Mouse (Mus musculus) heart, embryonic 12.5 days (tissue): ENCODE data around the gene Gm20425. TPM values are rescaled to one million over a fixed set of nuclear protein-coding genes. Genes with fewer than 3 reads are reported as not detected.

Source experiments
- ATAC-seq: fragments of 200-750 bp; cut with Nextera tagmentation; 2 replicates; pipeline ENCODE4 v1.8.0; 2017; ENCODE audit warnings: moderate TSS enrichment, moderate library complexity; ENCODE audit not compliant: insufficient number of reproducible peaks, low FRiP score
- H3K27ac ChIP-seq: fragments of 300-500 bp; sonication (generic); 2 replicates; pipeline ENCODE4 v1.5.1; 2016; ENCODE audit warnings: mild to moderate bottlenecking, moderate library complexity; ENCODE audit not compliant: poor library complexity, severe bottlenecking
- H3K27me3 ChIP-seq: fragments of 300-500 bp; sonication (generic); replicated peaks from 2 replicates; pipeline ENCODE4 v1.6.1; 2016; ENCODE audit warnings: mild to moderate bottlenecking, moderate library complexity
- H3K36me3 ChIP-seq: fragments of 300-500 bp; sonication (generic); 2 replicates; pipeline ENCODE4 v1.6.1; 2016; ENCODE audit warnings: mild to moderate bottlenecking, moderate library complexity
- H3K4me1 ChIP-seq: fragments of 300-500 bp; sonication (generic); replicated peaks from 2 replicates; pipeline ENCODE4 v1.6.1; 2016; ENCODE audit warnings: mild to moderate bottlenecking
- H3K4me2 ChIP-seq: fragments of 300-500 bp; sonication (generic); 2 replicates; pipeline ENCODE4 v1.6.1; 2016; ENCODE audit warnings: mild to moderate bottlenecking, moderate library complexity
- H3K4me3 ChIP-seq: fragments of 300-500 bp; sonication (generic); 2 replicates; pipeline ENCODE4 v1.5.1; 2016; ENCODE audit warnings: mild to moderate bottlenecking
- H3K9ac ChIP-seq: fragments of 300-500 bp; sonication (generic); 2 replicates; pipeline ENCODE4 v1.6.1; 2016; ENCODE audit warnings: mild to moderate bottlenecking, moderate library complexity
- H3K9me3 ChIP-seq: fragments of 300-500 bp; sonication (generic); replicated peaks from 2 replicates; pipeline ENCODE4 v1.6.1; 2016; ENCODE audit warnings: mild to moderate bottlenecking, moderate library complexity
- WGBS: fragments of 180-500 bp; shearing (Covaris S2); methylation state at CpG from one replicate; pipeline ENCODE4 v1.1.7; 2016; 5-methylcytosine and 5-hydroxymethylcytosine counted together
- polyA plus RNA-seq: library from polyadenylated mRNA; unstranded; fragments of >200 nt; fragmentation: Nextera tagmentation; extraction: Ambion mirVana; gene quantifications from 2 replicates; pipeline ENCODE4 v1.2.1, GENCODE M21; 2016

The Gm20425 gene
- polyA plus RNA-seq = 7.0 TPM in 2 replicates

DNA sequence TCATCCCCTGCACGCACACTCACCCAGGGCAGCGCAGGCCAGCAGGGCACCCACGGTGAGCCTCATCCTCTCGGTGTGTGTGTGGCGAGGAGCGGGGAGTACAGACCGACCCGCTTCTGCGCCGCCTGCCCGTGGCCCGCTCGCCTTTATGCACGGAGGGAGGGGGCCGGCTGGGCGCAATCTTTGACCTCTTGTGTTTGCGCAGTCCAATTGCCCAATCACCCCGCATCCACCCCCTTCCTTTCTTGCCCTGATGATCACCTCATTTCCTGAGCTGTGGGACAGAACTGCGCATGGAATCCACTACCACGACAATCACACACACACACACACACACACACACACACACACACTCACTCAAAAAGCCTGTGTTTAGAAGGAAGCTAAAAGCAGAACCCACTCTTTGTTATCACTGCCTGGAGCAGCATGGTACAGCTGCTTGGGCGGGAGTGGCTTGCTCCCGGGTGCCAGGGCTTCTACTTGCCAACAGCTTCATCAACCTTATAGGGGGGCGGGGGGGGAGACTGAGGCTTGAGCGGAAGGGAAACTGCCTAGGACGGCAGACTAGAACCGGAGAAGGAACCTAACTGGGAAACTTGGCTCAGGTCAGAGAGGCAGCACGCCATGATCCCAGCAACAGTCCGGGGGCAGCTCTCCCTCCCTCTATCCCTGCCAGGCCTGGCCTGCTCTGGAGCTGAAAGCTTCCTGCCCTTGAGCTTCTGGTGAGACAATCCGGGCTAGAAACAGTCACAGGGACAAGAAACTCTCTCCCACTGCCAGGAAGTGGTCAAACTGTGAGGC, at the start of gene Gm20425, which contains the start of gene Trf:
Gm20425 (minus strand) TSS at position 157 of the 801 bp plus-strand sequence.
Trf (minus strand) TSS at position 294 of the 801 bp plus-strand sequence.
- H3K27me3 ChIP-seq = no peaks in the 10 kb centered on the region
- WGBS = 38% methylated on average over 29 of the region's 29 CpGs
- peak within 1 kb of the TSS; percentile 21; the same call in 1 of the 2 replicates for H3K9ac ChIP-seq
- H3K4me2 ChIP-seq = peak within 1 kb of the TSS; percentile 54
- no peaks in the 10 kb centered on the region for H3K36me3 ChIP-seq
- H3K4me3 ChIP-seq = peak within 1 kb of the TSS; percentile 15
- no peaks in the 10 kb centered on the region for H3K9me3 ChIP-seq
- ATAC-seq = peak; percentile 63
- H3K4me1 ChIP-seq = peaks cover 12% of the 10 kb centered on the region
- H3K27ac ChIP-seq = peak within 1 kb of the TSS; percentile 72; the same call in 1 of the 2 replicates

DNA sequence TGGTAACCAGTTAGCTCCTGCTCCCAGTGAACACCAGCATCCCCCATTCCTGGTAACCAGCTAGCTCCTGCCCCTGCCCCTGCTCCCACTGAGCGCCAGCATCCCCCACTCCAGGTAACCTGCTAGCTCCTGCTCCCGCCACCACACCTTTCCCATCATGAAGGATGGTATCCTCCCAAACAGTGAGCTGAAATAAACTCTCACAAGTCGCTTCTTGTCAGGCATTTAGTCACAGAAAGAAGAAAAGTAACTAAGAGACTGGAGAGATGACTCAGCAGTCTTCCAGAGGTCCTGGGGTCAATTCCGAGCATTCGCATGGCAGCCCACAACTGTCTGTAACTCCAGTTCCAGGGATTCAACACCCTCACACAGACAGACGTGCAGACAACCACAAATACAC, 46.8 kb upstream of the Gm20425 start:
- no peak overlapping the region for H3K4me2 ChIP-seq

DNA sequence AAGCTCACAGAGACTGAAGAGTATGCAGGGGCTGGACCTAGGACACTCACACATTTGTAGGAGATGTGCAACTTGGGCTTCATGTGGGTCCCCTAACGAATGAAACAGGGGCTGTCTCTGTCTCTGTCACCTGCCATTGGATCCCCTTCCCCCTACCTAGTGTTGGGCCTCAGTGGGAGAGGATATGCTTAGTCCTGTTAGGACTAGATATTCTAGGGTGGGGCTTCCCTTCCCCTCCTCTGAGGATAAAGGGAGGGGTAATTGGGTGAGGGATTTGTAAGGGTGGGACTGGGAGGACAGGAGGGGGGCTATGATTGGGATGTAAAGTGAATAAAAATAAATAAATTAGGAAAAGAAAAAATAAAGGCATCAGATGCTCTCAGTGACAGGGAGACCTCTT, 45.6 kb upstream of the Gm20425 start:
- no peak overlapping the region for H3K4me3 ChIP-seq
- H3K9ac ChIP-seq = no peak overlapping the region
- H3K4me2 ChIP-seq = no peak overlapping the region
- H3K36me3 ChIP-seq = no peaks in the 10 kb centered on the region
- no peak overlapping the region for H3K27ac ChIP-seq
- 70% methylated on average over 1 of the region's 1 CpGs for WGBS
- no peaks in the 10 kb centered on the region for H3K9me3 ChIP-seq
- no peaks in the 10 kb centered on the region for H3K27me3 ChIP-seq
- no peaks in the 10 kb centered on the region; the same call in 1 of the 2 replicates for H3K4me1 ChIP-seq
- ATAC-seq = no peak

More for the DNA sequence above, 46.8 kb upstream of the Gm20425 start:
- no peaks in the 10 kb centered on the region for H3K27me3 ChIP-seq
- ATAC-seq = no peak
- H3K4me1 ChIP-seq = no peaks in the 10 kb centered on the region; the same call in 1 of the 2 replicates
- whole genome bisulfite sequencing = 81% methylated on average over 6 of the region's 6 CpGs
- H3K27ac ChIP-seq = no peak overlapping the region
- no peaks in the 10 kb centered on the region for H3K36me3 ChIP-seq
- H3K9ac ChIP-seq = no peak overlapping the region
- H3K4me3 ChIP-seq = no peak overlapping the region
- H3K9me3 ChIP-seq = no peaks in the 10 kb centered on the region

DNA sequence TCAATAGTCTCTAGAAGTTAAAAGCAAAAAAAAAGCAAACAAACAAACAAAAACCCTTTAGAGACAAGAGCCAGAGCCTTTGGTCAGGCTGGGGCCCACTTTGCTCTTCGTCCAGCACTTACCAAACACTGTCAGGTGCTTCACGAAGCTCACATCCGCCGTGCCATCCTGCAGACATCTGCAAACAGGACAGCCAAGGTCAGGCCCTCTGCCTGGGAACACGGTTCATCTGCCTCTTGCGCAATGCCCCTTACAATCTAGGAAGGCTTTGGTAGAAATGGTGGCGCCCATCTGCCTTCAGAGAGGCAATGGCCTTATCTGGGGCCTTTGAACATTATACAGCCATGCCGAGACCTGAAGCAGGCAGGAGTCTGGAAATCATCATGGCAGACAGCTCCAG, 44.7 kb upstream of the Gm20425 start:
- H3K4me2 ChIP-seq = no peak overlapping the region
- no peaks in the 10 kb centered on the region for H3K36me3 ChIP-seq
- H3K4me1 ChIP-seq = no peaks in the 10 kb centered on the region; the same call in 1 of the 2 replicates
- WGBS = 60% methylated on average over 8 of the region's 8 CpGs
- H3K9me3 ChIP-seq = no peaks in the 10 kb centered on the region
- no peak for ATAC-seq
- H3K9ac ChIP-seq = no peak overlapping the region
- H3K4me3 ChIP-seq = no peak overlapping the region
- no peak overlapping the region for H3K27ac ChIP-seq
- no peaks in the 10 kb centered on the region for H3K27me3 ChIP-seq

DNA sequence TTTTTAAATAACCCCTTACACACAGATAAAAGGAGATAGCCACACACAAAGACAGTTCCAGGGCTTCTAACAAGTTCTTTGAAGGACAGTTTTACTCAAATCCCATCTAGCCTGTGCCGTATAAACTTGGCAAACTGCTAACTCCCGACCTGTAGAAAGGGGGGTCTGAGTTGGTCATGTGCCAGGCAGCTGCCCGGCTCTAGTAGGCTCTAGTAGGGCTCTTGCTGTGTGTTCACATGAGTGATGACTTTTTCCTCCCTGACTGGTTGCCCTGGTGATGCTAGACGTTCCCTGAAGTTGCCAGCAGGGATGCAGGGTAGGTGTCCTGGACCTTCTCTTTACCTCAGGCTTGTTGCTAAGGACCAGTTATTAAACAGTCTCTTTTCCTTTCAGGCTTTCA, 41.0 kb upstream of the Gm20425 start:
- no peaks in the 10 kb centered on the region for H3K36me3 ChIP-seq
- no peaks in the 10 kb centered on the region for H3K27me3 ChIP-seq
- H3K9ac ChIP-seq = no peak overlapping the region
- H3K4me1 ChIP-seq = no peaks in the 10 kb centered on the region; the same call in 1 of the 2 replicates
- no peak for ATAC-seq
- H3K4me3 ChIP-seq = no peak overlapping the region
- H3K9me3 ChIP-seq = no peaks in the 10 kb centered on the region
- 48% methylated on average over 4 of the region's 4 CpGs for WGBS
- H3K27ac ChIP-seq = no peak overlapping the region
- no peak overlapping the region for H3K4me2 ChIP-seq

DNA sequence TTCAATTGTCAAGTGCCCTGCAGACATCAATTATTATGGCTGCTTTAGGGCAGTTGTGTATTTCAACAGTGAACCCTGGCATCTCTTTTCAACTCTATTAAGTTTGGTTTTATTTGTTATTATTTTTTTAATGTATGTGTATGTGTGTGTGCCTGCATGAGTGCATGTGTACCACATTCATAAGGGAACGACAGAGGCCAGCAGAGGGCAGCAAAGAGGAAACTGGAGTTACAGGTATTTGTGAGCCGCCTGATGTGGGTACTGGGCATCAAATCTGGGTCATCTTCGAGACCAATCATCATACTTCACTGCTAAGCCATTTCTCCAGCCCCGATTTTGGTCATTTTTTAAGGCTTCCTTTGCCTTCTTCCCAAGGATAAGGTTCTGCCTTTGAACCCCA, 35.7 kb upstream of the Gm20425 start:
- Histone ChIP-seq H3K4me1 (no peaks in the 10 kb centered on the region), H3K4me2 (no peak overlapping the region), H3K4me3 (no peak overlapping the region), H3K9ac (no peak overlapping the region), H3K9me3 (no peaks in the 10 kb centered on the region), H3K36me3 (no peaks in the 10 kb centered on the region), H3K27me3 (peaks cover 6% of the 10 kb centered on the region; the same call in 1 of the 2 replicates), H3K27ac (no peak overlapping the region)
- ATAC-seq = no peak
- WGBS = 89% methylated on average over 4 of the region's 4 CpGs

DNA sequence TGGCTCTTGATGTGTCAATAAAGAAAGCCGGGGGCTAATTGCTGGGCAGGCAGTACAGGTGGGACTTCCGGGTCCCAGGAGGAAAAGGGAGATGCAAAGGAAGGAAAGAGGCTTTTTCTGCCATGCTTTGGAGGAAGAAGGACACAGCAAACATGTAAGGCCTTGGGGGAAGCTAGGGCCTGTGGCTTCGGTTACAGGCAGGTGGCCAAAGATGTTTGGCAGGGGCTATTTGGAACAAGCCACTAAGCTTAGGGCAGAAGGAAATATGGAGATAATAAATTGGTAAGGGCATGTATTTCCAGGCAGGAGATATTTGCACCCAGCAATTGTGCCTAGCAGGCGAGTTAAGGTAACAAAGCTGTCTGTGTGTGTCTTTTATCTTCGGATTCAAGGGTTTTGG, 22.8 kb upstream of the Gm20425 start:
- Histone ChIP-seq H3K4me3 (no peak overlapping the region), H3K9me3 (0 out of 2 replicates have a peak, but pooled peaks cover 4% of the 10 kb centered on the region), H3K4me1 (peaks cover 7% of the 10 kb centered on the region), H3K27ac (no peak overlapping the region), H3K4me2 (no peak overlapping the region), H3K36me3 (no peaks in the 10 kb centered on the region), H3K9ac (no peak overlapping the region), H3K27me3 (0 out of 2 replicates have a peak, but pooled peaks cover 3% of the 10 kb centered on the region)
- whole genome bisulfite sequencing = 81% methylated on average over 5 of the region's 5 CpGs
- no peak for ATAC-seq

DNA sequence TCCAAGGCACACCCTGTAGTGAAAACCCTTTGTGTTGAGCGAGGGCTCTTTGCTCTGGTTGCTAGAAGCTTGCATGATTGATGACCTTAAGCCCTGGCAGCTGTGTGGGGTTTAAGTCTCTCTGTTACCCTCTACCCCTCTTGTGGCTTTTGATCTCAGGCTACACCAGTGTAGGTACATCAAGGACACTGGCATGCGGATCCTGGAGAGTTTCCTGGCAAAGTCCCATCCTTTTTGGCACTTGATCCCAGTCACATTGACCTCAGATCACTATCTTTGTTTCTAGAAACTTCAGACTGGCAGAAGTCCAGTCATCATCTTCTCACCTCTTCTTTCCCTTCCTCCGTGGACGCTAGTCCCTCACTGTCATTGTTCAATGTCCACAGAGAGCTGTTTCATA, 18.5 kb upstream of the Gm20425 start:
- Histone ChIP-seq H3K36me3 (no peaks in the 10 kb centered on the region), H3K9ac (no peak overlapping the region), H3K27ac (no peak overlapping the region), H3K4me2 (no peak overlapping the region), H3K4me1 (peaks cover 7% of the 10 kb centered on the region), H3K4me3 (no peak overlapping the region), H3K27me3 (0 out of 2 replicates have a peak, but pooled peaks cover 3% of the 10 kb centered on the region), H3K9me3 (0 out of 2 replicates have a peak, but pooled peaks cover 3% of the 10 kb centered on the region)
- 35% methylated on average over 4 of the region's 4 CpGs for WGBS
- no peak for ATAC-seq

DNA sequence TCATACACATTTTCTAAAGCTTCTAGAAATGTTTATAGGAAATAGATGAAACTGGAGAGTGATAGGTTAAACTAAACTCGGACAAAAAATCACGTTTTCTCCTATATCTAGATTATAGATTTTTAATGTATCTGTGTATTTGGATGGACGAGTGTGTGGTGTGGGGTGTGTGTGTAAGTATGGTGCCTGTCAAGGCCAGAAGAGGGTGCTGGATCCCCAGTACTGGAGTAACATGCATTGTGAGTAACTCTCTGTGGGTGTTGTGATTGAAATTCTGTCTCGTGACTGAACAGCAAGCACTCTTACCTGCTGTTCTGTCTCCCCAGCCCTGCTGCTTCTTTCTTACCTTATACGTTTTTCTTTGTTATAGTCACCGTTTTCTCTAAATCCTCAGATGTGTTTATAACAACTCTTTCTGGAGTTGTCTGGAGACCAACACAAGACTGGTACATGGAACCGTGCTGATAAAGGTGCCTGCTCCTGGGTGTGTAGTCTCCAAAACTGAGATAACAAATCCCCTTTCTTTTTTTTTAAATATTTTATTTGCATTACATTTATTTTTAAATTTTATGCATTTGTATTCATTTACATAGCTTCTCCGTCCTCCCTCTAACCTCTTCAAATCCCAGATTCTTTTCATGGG, 16.5 kb upstream of the Gm20425 start:
- 72% methylated on average over 8 of the region's 8 CpGs for WGBS
- Histone ChIP-seq H3K27ac (no peak overlapping the region), H3K36me3 (no peaks in the 10 kb centered on the region), H3K9ac (no peak overlapping the region), H3K9me3 (no peaks in the 10 kb centered on the region), H3K4me3 (no peak overlapping the region), H3K4me2 (no peak overlapping the region), H3K27me3 (0 out of 2 replicates have a peak, but pooled peaks cover 3% of the 10 kb centered on the region), H3K4me1 (peaks cover 7% of the 10 kb centered on the region)
- ATAC-seq = no peak

DNA sequence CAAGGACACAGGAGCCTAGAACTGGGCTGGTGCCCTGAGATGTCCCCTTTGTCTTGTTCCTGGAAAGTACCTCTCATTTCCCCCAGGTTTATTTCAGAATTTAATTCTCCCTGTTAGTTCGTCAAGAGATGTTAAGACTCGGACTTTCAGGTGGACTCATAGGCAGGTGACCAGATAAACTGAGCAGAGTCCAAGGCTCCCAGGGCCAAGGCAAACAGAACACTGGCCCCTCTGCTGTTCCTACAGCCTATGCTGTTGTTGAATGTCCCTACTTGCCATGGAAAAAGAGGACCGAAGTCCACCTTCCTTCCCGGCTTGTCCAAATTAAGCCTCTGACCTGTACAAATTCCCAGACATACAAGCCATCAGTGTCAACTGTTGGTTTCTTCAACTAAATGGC, 13.5 kb upstream of the Gm20425 start:
- no peak overlapping the region for H3K4me2 ChIP-seq
- H3K4me3 ChIP-seq = no peak overlapping the region
- no peaks in the 10 kb centered on the region for H3K9me3 ChIP-seq
- ATAC-seq = no peak
- no peak overlapping the region for H3K27ac ChIP-seq
- no peaks in the 10 kb centered on the region for H3K27me3 ChIP-seq
- 86% methylated on average over 4 of the region's 4 CpGs for WGBS
- H3K4me1 ChIP-seq = peaks cover 4% of the 10 kb centered on the region
- no peak overlapping the region for H3K9ac ChIP-seq
- no peaks in the 10 kb centered on the region for H3K36me3 ChIP-seq

DNA sequence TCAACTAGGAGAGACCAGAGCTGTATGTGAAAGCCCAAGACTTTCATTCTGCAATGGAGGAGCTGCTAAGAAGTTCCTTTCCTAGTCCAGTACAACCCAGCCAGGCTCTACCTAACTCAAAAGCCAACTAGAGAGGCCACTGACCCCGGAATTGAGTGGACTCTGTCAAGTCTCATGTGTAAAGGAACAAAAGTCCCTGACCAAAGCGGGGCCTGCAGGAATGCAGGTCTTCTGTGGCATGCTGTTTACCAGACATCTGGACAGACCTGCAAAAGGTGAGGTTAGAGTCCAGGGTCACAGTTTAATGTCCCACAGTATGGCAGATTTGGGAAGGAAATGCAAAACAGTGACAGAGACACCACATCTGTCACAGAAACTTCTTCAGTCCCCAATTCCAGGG, 11.1 kb upstream of the Gm20425 start:
- Histone ChIP-seq H3K9me3 (no peaks in the 10 kb centered on the region), H3K27me3 (no peaks in the 10 kb centered on the region), H3K4me1 (no peaks in the 10 kb centered on the region), H3K4me2 (no peak overlapping the region), H3K9ac (no peak overlapping the region), H3K4me3 (no peak overlapping the region), H3K27ac (no peak overlapping the region), H3K36me3 (no peaks in the 10 kb centered on the region)
- no peak for ATAC-seq
- 70% methylated on average over 2 of the region's 2 CpGs for WGBS
